Mouse (Mus musculus) spleen, adult 2 months (tissue): Measurements from ENCODE around the gene Cldnd2.

Experiments
- CTCF ChIP-seq: fragments of 200-500 bp; IDR thresholded peaks from 2 replicates; pipeline ENCODE4 v1.5.1; 2011; ENCODE audit warnings: mild to moderate bottlenecking, inconsistent platforms; ENCODE audit not compliant: insufficient read depth, insufficient read length, insufficient replicate concordance; ENCODE audit errors: extremely low read depth
- POLR2A ChIP-seq: fragments of 200-500 bp; IDR thresholded peaks from 2 replicates; pipeline ENCODE4 v1.6.1; 2011; ENCODE audit warnings: low read depth, low read length, inconsistent platforms

GRCm38 (mm10) chr7:43448246-43448645, 7.7 kb downstream of the Cldnd2 start:
- TF ChIP-seq POLR2A, result no peak
- TF ChIP-seq CTCF, result no peak
